Mouse (Mus musculus): ENCODE results near the gene 1600012H06Rik.
"Not testable (repeated sequence)": the region's sequence is repeated elsewhere in the genome, so short reads cannot be mapped to it uniquely, and the experiment has no call there.

1600012H06Rik gene

DNA sequence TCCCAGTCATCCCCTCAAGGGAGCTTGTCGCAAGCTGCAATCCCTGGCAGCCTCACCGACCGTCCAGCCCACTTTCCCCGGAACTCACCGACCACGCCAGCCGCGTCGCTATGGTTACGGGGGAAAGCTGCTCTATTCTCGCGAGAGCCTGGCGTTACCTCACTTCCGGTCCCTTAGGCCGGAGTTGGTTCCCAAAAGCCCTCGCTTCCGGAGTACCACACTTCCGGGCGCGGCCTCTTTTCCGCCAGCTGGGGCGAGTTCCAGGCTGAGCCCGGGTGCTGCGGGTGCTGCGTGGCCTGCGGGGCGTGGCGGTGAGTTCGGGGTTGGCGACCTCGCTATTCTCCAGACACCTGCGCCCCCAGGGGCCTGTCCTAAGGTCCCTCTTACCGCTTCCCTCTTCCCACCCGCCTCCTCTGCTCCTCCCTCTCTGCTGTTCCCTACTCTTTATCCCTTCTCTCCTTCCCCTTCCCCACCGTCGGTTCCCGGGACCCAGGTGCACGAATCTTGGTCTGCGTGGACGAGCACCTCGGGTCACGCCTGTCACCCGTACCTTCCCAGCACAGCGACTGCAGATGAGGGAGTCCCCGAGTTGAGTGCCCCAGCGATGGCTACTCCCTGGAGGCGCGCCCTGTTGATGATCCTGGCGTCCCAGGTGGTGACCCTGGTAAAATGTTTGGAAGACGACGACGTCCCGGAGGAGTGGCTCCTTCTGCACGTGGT lies at the start of gene 1600012H06Rik, which contains the start of gene Wdr27:
TSS of gene 1600012H06Rik (plus strand) at position 176 of the 720 bp plus-strand sequence.
TSS of gene Wdr27 (minus strand) at position 150 of the 720 bp plus-strand sequence.
- DNase-seq (ENCODE audit: low spot score) = peak; percentile 94

DNA sequence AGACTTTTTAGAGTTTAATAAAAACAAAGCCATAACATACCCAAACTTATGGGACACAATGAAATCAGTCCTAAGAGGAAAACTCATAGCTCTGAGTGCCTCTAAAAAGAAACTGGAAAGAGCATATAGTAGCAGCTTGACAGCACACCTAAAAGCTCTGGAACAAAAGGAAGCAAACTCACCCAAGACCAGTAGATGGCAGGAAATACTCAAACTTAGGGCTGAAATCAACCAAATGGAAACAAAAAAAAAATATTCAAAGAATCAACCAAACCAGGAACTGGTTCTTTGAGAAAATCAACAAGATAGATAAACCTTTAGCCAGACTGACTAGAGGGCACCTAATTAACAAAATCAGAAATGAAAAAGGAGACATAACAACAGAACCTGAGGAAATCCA lies 47.9 kb upstream of the 1600012H06Rik start:
- DNase-seq (ENCODE audit: low spot score) = not testable (repeated sequence)

DNA sequence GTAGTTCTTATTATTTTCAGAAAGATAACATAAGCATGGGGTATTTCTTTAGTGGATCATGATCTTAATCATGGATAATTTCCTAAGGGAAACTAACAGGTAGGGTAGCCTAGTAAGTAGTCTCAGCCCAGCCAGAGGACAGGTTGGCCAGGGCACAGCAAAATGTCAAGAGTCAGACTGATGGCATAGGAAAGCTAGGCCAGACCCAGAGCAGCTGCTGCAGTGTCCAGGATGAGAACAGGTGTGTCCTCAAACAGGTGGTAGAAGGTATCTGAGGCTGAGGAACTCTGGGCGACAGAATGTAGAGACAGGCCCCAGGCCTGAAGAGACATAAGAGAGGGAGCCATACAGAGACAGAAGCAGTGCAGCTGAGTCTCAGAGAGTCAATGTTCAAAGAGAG lies 44.0 kb upstream of the 1600012H06Rik start:
- DNase-seq (ENCODE audit: low spot score) = no peak

DNA sequence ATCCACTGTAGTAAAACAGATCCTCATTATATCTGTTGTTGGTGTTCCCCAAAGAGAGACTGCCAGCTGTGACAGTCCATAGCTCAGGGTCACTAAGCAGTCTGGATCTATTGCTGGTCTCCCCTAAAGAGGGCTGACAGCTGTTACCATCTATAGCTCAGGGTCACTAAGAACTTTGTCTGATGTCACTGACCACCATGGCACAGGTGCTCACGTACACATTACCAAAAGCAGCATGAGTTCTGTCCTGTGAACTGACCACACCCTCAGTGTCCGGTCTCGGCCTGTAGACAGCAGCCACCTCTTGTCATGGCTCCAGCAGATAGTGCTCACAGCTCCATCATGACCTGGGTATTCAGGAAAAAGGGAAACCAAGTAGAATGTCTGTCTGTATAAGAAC lies 39.8 kb upstream of the 1600012H06Rik start:
- no peak for DNase-seq (ENCODE audit: low spot score)

DNA sequence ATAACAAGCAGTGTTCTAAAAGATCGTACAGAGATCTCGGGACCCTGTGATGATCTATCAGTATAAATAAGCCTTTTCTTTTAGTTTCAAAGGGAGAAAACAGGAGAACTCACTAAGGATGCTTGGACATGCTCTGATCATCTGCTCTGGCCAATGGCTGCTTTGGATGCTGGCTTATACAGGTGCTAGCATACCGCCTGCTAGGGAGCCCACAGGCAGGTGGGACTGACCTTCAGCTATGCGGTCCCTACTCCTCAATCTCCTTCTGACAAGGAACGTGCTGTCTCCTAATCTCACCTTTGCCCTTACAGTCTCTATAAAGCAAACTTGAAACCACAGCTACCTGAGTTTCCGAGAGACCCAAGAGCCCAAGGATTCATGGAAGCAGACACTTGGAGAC lies 38.8 kb upstream of the 1600012H06Rik start:
- DNase-seq (ENCODE audit: low spot score) = no peak

DNA sequence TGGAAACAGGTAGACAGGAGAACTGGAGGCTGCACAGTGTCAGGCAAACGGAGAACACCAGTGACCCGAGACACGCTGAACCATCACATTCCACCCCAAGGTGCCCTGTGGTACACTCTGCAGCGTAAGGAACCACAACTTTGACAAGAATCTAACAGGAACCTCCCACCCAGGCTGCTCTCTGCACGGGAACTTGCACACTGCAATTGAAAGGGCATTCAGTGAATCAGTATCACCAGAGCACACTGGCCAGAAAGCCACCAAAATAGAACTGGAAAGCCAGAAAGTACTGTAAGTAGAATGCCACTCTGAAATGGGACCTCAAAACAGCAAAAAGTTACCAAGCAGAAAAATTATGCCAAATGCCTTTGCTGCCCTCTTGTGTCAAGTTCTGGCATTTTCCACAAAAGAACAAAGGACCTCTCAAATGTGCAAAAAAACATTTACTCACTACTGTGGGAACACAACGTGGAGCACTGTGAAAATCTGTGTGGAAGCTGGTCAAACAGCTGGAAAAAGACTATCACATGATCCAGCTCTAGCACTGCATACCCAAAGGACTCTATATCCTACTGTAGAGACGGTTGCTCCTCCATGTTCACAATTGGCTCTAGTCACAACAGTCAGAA lies 38.2 kb upstream of the 1600012H06Rik start:
- peak; percentile 78 for DNase-seq (ENCODE audit: low spot score)

DNA sequence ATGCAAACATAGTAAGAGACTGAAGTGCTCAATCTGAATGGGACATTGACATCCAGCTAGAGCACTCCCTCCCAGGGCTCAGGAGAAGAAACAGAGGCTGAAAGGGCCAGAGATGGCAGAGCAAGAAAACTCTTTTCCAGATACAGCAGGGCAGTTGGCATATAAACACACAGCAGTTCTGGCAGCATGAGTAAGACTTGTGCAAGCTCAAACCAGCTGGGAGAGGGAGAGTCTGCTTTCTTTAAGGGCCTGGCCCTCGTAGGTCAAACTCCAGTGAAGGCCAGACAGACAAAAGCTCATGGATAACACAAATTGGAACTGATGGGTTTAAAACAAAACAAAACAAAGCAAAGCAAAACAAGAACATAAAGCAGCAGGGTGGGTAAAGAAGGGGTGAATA lies 36.4 kb upstream of the 1600012H06Rik start:
- no peak for DNase-seq (ENCODE audit: low spot score)

DNA sequence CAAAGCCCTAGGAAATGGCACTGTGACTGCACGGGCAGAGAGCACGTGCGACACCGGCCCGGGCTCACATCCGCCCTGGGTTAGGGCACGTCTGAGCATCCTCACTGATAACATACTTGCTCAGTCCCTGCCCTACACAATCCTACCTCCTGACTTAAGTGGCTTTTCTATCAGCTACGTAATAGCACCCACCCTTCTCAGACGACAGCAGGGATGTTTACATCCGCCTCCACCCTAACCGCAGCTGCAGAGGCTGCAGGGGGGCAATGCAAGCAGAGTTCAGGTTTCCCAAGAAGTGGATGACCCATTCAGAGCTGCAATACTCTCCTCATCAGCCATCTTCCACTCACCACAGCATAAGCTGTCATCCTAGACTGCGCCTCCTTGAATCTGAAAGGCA lies 35.8 kb upstream of the 1600012H06Rik start:
- no peak for DNase-seq (ENCODE audit: low spot score)

DNA sequence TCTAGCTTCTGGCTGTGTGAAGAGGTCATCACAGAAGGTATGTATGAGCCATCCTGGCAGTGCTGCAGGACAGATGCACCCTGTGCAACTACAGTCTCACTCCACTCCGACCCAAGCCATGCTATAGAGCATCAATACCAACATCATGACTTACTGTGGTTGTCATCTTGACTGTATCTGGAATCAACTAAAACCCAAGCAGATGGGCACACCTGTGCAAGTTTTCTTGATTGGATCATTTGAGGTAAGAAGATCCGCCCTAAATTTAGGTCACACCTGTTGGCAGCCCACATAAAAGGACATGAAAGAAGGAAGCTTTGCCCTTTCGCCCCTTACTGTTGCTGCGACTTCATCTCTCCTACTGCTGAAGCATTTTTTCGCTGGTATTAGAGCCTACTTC lies 33.7 kb upstream of the 1600012H06Rik start:
- DNase-seq (ENCODE audit: low spot score) = no peak

DNA sequence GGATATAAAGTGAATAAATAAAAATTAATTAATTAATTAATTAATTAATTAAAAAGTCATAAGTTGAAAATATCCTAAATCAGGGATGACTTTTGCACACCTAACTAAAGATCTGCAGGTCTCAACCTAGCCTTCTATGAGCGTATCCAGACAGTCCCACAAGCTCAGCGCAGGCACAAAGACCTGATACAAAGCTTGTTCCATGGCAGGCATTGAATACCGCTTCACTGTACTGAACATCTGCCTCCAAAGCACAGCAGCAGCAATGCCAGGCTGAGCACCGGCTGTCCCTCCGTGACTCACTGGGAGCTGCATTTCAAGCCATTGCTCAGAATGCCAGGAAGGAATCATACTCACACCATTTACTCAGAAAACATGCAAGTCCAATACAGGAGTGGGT lies 32.2 kb upstream of the 1600012H06Rik start:
- DNase-seq (ENCODE audit: low spot score) = no peak

DNA sequence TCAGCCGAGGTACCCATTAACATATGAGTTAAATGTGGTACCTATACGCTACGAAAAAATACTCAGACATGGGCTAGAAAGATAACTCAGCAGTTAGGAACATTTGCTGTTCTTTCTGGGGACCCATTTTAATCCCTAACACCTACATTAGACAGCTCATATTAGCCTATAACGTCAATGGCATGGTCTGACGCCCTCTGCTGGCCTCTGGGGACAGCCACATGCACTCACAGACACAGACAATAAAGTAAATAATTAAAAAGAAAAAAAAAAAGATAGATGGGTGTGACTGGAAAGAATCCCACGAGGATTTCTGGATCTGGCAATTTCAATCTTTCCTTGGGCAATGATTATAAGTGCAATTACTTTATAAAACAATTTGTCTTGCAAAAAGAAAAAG lies 30.6 kb upstream of the 1600012H06Rik start:
- no peak for DNase-seq (ENCODE audit: low spot score)

DNA sequence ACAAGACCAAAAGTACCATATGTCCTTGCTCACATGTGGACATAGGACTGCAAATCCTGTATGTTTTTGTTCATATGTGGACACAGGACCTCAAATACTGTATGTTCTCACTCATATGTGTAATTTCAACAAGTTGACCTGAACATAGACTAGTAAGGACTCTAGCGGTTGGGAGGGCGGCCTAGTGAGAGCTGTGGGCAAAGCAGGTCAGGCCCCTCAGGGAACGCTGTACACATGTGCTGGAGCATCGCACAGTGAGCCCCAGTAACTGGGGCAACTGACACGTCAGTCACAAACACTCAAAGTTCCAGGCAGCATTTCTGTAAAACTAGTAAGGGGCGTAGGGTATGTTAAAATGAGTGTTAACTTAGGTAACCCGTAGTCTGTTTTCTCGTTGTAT lies 30.0 kb upstream of the 1600012H06Rik start:
- no peak for DNase-seq (ENCODE audit: low spot score)

DNA sequence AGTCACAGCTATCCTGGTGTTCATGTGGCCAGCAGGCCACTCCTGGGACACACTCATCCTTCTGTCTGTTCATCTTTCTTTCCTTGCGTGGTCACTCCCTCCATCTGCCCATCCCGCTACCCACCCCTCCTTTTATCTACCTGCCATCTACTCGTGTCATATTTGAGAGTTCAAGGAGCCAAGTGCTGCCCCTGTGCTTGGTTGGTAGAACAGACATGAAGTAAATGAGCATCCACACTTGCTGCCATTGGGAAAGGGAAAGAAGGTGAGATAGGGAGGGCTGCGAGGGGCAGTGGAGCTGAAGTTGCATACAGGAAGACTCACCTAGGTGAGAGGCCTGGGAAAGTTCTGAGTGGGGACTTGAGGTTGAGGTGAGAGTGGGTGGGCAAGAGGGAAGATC lies 28.6 kb upstream of the 1600012H06Rik start:
- DNase-seq (ENCODE audit: low spot score) = no peak

DNA sequence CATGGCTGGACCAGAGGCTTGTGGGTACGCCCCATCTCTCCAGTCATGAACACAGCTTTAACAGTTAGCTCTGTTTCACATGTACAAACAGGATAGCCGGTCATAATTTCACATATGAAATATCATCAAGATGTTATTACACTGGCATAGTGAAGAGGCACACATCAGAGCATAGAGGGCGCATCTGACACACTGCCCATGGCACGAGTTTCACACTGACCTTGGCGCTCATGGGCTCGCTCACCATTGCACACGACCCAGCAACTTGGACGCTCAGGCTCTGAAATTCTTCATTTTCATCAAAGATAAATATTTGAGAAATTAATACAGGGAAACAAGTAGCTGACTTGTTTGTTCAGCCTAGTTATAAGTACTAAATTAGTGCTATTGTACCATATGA lies 25.1 kb upstream of the 1600012H06Rik start:
- no peak for DNase-seq (ENCODE audit: low spot score)

DNA sequence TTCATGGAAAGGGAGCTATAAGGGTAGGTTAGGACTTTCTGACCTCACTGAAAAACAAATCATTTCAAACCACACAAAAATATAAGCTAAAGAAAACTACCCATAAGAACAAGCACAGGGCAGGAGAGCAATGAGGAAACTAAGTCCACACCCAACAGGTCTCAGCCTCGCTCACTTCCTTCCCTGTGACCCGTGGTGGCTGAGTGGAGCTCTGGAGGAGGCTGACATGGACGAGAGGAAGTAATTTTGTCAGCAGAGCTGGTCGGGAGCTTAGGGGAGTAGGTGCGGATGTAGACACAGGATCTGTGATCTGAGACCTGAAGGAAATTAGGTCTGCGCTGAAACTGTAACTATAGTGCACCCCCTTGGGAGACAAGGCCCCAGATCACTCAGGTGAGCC lies 21.4 kb upstream of the 1600012H06Rik start:
- no peak for DNase-seq (ENCODE audit: low spot score)

DNA sequence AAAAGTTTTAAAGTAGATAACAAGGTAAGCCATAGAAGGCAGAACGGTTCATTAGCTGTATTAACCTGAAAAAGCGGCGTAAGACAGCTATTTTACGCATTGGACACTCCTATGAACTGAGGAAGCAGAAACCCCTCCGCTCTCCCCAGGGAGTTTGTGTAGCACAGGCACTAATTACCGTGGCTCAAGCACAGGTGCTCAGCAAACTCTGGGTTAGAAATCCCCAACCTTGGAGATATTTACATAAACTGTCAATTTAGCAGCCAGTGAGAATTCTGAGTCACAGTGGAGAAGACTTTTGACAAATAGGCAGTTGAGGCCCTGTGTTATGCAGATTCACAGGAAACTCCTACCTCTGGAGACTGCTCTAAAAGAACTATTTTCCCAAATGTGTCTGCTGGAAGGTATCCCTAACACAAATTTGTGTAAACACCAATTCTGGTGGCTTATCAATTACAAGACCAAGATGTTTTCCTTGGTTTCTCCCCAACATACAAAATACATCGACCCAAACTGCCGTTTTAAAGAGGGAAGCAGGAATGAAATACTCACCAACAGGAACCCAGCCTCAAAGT lies 15.3 kb upstream of the 1600012H06Rik start:
- DNase-seq (ENCODE audit: low spot score) = no peak

DNA sequence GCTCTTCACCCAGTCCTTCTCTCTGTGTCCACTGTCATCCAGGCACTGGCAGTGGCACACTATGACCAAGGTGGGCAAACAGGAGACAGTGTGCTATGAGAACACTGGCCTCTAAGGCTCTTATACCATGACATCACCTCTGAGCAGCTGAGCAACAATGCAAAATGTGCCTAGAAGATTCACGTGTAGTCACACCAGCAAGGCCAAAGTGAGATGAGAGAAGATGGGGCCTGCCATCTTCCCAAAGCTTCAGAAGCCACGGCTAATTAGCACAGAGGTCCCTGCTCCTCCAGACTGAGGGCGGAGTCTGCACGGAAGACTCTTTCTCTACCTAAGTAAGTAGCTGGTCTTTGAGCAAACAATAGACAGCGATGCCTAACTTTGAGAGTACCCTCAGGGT lies 14.4 kb upstream of the 1600012H06Rik start:
- DNase-seq (ENCODE audit: low spot score) = no peak

DNA sequence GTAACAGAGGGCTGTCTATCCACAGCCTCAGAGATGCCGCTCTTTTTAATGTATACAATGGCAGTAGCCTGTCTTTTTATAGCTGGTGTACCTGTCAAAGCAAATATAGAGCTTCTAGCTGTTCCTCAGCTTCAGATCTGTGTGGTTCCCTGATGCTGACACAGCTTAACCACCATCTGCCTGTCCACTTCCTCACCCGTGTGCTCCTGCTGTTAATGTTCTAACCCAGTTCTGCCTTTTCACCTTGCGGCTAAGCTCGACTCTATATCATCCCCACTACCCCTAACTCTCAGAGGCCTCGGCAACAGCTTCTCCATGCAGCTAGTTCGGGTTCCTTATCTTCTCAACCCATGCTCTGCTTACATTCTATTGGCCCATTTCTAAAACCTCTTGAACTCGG lies 12.3 kb upstream of the 1600012H06Rik start:
- DNase-seq (ENCODE audit: low spot score) = no peak

DNA sequence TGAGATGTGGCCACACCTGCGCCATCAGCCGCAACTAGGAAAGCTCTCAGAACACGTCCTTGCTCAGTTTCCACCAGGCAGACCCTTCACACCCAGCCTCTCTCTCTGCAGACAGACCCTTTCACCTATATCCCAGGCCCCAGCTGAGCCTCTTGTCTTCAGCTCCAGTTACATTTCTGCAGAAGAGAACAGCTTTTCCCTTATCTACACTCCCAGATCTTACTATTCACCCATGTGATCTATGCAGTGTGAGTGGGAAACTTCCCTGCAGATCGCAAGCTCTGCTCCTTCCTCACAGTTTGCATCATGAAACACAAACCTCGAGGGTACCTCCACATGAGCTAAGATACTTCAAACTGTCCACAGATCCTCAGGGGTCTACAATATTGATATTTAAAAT lies 11.5 kb upstream of the 1600012H06Rik start:
- DNase-seq (ENCODE audit: low spot score) = no peak

DNA sequence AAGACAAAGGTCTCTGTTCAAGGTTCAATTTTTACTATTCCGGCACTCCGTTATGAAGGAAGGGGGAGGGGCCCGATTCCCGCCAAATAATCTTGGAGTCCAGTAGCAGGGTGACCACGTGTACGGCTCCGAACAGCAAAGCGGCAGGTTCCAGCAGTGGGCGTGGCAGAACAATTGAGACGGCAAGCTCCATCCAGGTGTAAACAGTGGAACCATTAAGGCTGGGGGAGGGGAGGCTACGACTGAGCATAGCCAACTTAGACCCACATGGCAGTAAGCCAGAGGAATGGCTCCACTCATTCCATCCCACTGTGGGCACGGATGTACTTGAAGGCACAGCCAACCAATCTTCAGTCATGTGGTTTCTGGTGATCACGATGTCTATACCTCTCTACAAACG lies 7.7 kb upstream of the 1600012H06Rik start:
- not testable (repeated sequence) for DNase-seq (ENCODE audit: low spot score)

DNA sequence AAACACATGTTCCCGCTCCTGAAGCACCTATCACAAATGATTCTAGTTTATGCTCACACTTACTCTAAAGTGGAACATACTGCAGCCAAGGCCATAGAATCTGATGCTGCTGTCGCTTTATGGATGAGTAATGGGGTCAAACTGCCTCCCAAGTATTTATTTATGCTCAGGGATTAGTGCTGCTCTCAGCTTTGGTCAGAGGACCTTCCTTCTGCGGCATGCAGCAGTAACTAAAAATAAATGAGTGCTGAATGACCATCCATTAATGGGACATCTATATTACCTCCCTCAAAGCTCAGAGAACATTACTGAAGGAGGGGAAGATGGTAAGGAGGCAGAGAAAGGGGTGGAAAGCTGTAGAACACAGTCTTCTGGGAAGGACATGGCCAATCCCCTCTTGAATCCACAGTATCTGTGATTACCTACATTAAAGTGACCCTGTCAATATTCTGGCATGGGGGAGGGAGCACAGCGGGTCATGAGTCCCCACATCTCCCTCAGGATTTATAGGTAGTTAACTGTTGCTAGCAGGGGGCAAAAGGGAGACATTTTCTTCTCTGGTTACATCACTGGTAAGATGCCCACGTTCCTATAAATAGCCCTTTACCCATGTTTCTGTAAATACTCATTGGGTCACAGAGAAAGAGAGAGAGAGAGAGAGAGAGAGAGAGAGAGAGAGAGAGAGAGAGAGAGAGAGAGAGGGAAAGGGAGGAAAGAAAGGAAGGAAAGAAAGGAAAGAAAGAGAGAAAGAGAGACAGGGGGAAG lies 7.0 kb upstream of the 1600012H06Rik start:
- DNase-seq (ENCODE audit: low spot score) = no peak

DNA sequence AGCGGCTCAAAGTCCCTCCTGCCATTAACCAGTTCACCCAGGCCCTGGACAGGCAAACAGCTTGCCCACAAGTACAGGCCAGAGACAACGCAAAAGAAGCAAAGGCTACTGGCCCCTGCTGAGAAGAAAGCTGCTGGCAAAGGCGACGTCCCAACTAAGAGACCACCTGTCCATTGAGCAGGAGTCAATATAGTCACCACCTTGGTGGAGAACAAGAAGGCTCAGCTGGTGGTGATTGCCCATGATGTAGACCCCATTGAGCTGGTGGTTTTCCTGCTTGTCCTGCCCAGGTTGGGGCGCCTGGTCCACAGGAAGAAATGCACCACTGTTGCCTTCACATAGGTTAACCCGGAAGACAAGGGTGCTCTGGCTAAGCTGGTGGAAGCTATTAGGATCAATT lies 803 bp upstream of the 1600012H06Rik start:
- not testable (repeated sequence) for DNase-seq (ENCODE audit: low spot score)

DNA sequence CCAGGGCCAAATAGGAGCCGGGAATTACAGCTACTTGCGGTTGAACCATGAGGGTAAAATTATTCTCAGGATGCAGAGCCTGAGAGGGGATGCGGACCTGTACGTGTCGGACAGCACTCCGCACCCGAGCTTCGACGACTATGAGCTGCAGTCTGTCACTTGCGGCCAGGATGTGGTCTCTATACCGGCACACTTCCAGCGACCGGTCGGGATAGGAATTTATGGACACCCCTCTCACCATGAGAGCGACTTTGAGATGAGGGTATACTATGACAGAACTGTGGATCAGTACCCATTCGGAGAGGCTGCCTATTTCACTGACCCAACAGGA lies 710 bp downstream of the 1600012H06Rik start:
- DNase-seq (ENCODE audit: low spot score) = no peak
